Mouse (Mus musculus): ENCODE results near the gene Zmat3.

Gene Zmat3

DNA sequence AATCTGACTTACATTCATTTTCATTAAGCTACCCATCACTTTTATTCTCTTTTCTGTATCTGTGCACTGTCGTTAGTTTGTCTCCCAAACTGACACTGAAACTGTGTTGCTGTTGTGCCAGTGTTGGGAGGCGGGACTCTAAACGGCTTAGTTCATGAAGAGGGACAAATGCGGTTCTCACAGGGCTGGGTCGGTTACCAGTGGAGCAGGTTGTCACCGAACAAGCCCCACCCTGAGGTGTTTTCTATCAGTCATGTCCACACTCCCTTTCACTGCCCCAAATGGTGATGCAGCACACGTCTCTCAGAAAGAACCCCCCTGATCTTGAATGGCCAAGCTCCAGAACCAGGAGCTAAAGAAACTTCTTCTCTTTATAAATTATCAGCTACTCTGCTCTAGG, 6.1 kb upstream of the Zmat3 start:
- no peak for DNase-seq (ENCODE audit: low spot score in 2 of 2)

DNA sequence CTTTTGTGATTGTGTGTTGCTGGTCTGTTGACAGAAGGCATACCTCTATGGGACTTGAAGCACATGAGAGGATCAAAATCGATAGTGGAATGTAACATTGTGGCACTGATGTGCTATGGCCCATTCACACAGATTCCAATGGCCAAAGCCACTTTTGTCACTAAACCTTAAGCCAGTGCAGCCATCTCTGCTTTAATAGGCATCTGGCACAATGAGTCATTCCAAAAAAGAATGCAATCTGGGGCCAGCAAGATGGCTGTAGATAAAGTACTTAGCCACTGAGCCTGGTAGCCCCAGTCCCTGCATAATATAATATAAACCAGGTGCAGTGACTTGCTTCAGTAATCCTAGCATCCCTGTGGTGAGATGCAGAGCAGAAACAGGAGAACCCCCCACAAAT, 1.7 kb upstream of the Zmat3 start:
- DNase-seq (ENCODE audit: low spot score in 2 of 2), result no peak

DNA sequence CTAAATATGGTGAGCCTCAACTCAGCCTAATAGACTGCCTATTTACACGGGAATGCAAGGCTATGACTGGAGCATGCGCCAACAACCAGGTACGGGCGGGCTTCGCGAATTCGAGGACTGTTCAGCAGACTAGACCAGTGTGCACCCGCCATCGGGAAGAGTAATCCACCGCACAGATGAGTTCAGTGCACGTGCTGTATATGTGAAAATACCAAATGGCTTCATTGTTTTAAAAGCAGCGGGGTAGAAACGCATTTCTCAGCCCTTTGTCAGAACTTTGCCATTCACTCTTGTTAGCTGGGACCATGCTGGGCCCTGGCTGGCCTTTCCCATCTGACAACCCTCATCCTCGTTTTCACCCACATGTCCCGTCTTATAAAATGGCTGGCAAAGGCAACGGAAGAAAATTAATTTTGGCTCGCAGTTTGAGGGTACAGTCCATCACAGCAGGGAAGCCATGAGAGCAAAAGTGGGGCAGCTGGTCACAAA, 476 bp upstream of the Zmat3 start:
- no peak for DNase-seq (ENCODE audit: low spot score in 2 of 2)

DNA sequence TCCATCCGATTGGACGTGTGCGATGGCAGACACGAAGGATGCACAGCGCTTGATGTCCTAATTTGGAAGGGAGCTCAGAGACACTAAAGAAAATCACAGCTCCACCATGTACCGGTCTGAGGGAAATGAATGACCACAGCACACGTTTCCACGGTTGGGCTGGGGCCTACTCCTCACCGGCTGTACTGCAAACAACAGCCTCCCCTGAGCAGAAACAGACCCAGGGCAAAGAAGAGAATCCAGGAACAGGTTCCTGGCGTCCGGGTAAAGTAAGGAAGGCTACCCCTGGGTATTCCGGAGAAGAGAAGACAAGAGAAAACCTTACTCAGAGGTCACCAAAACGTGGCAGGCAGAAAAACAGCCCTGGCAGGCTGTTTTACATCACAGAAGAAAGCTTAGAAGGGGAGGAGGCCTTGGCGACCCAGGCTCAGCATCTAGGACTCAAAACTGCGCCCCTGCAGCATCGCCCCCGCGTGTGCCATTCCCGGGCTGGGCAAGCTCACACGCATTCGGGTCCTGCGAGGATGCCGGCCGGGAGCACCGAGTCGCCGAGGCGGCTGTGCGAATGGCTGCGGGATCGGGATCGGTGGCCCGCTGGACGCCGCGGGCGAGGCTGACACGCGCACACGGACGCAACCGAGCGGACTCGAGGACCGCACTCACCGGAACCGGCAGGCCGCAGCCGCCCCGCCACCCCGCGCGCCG, 821 bp downstream of the Zmat3 start:
- peak in 1 of 2 experiments; percentile 2 for DNase-seq (ENCODE audit: low spot score in 2 of 2)

DNA sequence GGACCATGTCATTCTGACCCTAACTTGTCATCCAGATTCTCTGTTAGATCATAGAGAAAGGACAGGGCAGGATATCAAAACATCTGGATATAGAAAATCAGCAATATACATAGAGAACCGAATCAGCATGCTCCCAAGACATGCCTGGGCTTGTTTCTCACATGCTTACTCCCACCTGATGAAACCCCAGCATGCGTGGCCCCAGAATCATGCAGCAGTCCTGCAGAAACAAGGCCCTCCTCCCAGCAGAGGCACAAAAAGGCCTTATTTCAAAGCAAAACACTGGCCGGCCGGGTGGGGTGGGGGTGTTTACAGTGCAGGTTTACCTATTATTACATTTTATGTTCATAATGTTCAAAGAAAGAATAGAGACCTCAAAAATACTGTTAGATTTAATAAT, 1.6 kb downstream of the Zmat3 start:
- DNase-seq (ENCODE audit: low spot score in 2 of 2), result no peak

DNA sequence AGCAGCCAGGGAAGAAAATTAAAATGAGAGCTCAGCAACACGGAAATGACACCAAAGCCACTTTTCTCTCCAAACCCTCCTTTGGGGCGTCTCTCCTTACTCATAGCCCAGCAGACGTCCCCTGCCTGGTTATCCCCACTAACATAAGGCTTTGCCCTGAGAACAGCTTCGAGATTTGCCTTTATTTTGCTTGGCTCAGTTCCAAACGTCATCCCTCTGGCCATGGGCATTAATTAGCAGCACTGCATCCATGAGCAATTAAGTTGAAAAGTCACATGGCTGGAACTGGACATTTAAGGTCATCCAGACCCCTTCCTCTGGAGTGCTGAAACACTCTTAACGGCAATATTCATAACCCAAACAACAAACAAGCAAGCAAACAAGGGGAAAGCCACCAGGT, 4.6 kb downstream of the Zmat3 start:
- no peak for DNase-seq (ENCODE audit: low spot score in 2 of 2)

DNA sequence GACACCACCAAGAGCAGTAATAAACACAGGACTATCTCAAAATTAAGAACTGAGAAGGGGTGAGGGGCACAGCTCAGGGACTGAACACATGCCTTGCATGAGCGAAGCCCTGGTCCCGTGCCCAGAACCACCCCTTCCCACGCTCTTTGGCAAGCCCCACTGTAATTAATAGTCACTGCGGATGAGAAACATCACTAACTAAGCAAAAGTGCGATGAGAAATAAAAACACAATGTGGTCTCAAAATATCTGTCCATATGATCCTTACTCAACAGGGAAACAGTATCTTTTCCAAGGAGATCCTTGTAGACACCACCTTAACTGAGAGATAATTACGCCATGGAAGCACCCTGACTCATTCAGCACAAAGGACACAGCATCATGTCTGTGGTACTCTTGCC, 17.9 kb downstream of the Zmat3 start:
- no peak for DNase-seq (ENCODE audit: low spot score in 2 of 2)

DNA sequence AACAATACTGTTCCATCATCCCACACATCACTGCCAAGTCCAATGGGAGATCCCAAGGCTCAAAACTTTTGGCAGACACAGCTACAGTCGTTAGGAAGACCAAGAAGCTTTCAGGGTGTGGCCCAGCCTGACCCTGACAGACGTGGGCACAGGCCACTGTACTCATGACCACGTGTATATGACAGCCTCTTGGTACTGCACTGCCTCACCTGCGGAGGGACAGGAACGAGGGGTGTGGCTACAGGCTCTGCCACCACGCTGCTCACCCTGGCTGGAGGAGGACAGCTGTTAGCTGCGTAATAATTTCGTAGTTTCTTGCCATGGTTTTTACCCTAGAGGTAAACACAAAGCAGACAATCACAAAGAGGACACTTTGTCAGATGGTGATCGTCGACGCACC, 20.6 kb downstream of the Zmat3 start:
- no peak for DNase-seq (ENCODE audit: low spot score in 2 of 2)

DNA sequence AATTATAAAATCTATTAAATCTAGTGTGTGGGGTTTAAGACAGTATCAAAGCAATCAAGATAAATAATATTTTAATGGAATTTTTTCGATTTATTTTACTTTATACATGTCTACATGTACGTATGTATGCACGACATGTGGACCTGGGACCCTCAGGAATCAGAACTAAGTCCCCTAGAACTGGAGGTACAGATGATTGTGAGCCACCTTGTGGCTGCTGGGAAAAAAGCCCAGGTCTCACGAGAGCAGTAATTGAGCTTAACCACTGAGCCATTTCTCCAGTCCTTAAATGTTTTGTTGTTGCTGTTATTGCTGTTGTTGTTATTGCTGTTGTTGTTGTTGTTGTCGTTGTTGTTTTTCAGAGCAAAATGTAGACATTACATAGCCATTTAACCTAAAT, 21.0 kb downstream of the Zmat3 start:
- DNase-seq (ENCODE audit: low spot score in 2 of 2), result no peak

DNA sequence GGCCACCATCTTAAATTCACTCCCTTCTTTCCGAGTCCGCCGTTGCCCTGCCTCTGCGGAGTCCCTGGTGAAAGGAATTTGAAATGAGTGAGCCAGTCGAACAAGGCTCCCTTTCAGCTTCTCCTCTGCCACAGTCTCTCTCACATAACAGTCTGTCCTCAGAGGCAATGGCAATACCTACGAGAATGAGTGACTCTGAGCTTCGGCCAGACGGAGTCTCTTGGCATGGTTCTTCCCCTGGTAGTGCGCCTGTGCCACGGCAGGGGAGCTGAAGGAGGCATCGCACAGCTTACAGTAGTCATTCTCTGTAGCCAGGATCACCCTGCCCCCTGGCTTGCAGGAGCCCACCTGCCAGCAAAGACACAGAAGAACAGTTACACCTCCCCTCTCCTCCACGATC, 22.4 kb downstream of the Zmat3 start:
- no peak for DNase-seq (ENCODE audit: low spot score in 2 of 2)

DNA sequence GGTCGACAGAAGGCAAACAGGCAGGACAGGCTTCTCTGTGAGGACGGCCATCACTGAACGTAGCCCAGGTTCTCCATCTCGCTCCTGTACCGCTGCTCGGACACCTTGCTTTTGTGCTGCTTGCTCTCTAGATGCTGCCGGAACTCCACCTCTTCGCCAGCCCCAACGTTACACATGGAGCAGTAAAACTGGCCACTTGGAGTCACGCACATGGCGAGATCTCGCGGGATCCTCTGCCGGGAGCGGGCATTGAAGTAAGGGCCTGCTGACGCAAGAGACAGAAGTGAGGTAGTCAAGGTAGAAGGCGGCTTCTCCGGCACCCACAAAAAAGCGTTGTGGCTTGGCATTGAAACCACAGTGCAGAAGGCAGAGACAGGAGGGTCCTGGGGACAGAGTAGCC, 24.4 kb downstream of the Zmat3 start:
- DNase-seq (ENCODE audit: low spot score in 2 of 2), result no peak

DNA sequence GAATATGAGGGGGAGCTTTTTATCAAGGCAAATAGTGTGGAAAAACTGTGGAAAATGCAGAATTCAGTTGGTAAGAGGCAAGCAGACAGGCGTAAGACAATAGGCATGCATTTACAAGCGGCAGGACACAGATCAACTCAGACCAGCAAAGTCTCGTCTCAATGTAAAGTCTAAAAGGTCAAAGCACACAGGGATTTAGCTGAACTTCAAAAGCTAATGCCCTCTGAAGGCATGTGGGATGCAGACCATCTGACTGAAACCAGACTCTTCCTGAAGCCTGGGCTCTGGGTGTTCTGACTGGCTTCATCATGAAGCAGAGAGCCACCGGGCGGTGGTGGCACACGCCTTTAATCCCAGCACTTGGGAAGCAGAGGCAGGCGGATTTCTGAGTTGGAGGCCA, 27.6 kb downstream of the Zmat3 start:
- no peak for DNase-seq (ENCODE audit: low spot score in 2 of 2)

DNA sequence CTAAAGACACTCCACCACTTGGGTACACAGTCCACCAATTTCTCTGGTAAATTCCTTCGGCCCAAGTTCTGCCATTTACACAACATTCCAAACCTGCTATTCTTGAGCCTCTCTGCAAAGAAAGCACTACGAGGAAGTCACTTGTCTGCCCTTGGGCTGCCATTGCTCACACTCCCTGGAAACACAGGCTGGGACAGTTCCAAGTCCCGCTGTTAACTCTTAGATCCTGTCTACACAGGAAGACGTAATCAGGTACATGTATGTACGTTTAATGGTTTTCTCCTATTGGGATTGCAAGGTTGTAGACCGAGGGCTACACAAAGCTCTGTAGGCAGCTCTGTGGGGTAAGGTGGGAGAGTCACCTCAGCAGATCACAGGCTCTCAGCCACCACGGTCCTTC, 28.0 kb downstream of the Zmat3 start:
- DNase-seq (ENCODE audit: low spot score in 2 of 2), result no peak

DNA sequence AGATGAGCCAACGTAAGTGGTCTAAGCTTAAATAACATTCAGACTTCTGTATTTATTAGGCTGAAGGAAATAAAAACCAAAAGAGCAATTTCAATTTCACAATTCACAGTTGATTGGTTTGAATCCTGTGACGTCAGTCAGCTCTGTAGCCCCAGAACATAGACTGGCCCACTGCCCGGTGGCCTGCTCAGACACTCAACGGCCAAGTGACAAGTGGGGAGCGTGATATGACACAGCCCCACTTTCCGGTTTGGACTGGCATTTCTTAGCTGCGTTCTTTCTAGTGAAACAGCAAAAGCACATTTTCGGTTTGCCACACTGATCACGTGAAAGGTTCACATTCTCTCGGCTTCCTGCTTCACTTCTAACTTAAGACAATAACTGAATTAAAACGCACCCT, 30.9 kb downstream of the Zmat3 start:
- peak; percentile 57 to 78 for DNase-seq (ENCODE audit: low spot score in 2 of 2)

DNA sequence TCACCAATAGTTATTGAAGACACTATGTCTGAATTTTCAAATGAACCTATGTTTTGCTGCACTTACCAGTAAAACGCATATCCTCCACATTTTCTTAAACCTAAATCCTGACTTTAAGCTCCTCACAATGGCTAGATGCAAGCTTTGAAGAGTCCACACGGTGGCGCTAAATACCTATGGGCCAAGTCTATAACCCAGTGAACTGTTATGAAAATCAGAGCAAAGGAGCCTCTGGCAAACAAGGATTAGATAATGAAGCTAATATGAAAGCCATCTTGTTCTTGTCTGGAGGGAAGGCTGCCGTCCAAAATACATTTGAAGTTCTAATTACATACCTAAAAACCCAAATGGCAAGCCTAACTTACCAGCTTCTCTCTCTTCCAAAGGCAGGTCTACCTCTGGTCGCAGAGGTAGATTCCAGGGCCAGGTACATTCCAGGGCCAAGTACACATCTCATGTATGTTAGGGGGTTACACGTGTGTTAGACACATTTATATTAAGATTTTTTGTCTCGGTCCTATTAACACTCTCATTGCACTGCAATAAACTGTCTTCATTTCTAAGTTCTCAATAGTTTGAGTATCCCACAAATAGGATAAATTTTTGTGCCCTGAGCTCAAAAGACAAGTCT, 32.2 kb downstream of the Zmat3 start:
- peak; percentile 40 to 75 for DNase-seq (ENCODE audit: low spot score in 2 of 2)

DNA sequence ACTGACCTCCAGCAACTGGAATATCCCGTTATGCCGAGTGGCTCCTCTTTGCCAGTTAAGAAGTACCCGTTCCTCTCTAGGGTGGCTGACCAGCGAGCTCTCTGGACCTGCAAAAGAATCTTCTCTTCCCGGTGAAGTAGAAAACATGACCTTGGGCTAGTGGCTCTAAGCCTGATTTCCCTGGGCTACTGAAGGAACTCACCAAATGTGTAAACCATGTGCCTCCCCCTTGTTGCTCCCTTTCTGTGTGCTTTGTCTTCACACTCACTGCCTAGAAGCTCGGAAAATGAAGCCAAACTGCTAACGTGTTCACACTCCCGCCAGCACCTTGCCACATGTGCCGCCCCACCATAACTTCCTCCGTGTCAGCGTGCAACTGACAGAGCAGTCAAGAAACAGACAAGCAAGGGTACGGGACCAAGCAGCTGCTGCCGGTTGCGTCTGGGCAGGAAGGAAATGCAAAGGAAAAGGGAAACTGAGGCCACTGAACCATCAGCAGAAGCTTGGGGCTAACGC, 47.9 kb downstream of the Zmat3 start:
- no peak for DNase-seq (ENCODE audit: low spot score in 2 of 2)

DNA sequence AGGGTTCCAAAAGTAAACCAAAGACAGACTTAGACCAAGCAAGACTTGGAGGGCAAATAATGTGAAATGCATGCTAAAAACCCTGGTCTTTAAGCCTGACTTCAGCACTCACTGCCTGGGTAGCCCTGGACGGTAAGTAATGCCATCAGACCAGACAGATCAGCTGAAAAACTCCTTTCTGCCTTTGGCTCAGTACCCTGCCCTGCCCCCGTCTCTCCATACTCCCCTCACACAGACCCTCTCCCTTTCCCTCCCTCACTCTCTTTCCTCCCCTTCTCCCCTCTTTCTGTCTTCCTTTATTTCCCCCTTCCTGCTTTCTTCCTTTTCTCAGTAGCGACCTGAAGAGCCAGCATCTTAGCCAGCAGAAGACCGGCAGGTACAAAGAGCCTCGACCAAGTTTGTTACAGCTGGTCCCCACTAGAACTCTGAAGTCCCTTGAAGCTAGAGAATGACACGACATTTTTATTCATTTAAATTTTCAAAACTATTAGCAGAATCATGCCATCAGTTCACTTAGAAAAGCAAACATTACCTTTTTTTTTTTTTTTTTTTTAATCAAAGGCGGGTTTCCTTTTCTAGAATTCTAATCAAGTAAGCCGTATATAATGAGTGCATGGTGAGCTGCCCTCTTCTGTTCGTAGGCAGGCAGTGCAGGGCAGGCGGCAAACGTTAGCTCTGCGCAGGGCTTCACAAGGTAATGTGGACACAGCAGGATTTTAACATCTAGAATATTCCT, 48.5 kb downstream of the Zmat3 start:
- DNase-seq (ENCODE audit: low spot score in 2 of 2), result no peak

DNA sequence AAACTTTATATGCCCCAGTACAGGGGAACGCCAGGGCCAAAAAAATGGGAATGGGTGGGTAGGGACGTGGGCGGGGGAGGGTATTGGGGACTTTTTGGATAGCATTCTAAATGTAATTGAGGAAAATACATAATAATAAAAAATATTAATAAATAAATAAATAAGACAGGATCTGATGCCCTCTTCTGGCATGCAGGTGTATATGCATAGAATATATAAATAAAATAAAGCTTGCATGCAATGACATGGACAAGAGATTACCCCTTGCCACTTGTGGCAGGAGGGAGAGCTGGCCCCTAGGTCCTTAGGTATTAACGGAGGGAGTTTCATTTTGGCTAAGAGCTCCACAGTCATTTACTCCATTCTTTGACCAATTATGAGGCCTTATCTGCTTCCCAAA, 51.1 kb downstream of the Zmat3 start:
- DNase-seq (ENCODE audit: low spot score in 2 of 2), result no peak

DNA sequence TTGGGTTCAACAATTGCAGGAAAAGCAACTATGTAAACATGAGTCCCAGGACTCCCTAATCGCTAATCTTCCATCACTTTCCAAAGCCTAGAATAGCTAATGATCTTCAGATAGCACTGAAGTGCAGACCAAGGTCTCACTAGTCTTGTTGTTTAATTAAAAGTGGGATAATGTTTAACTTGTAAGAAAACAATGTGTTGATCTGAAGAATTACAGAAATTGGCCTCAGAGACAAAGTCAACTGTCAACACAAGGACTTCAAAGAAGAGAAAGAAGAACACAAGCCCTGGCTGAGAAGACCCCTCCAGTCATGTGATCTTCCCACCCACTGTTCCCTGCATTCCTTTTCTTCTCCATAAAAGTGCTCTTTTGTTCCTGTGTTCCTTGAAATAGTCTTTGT, 61.6 kb downstream of the Zmat3 start:
- DNase-seq (ENCODE audit: low spot score in 2 of 2), result no peak

DNA sequence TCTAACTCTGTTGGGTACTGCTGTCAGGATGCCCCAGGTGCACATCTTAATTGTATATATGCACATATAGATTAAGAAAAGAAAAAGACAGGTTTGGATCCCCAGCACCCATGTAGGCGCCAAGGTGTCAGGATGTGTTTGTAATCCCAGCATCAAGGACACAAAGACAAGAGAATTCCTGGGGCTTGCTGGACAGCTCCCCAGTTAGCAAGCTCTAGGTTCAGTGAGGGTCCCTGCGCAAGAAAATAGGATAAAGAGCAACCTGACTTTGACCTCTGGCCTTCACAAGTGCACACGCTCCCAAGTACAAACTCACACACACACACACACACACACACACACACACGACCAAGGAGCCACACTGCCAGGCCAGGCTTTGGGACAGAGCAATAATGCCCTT, 73.8 kb downstream of the Zmat3 start:
- DNase-seq (ENCODE audit: low spot score in 2 of 2), result no peak
